Mouse (Mus musculus) kidney, adult 2 months (tissue): ENCODE data around the gene 1700015G11Rik.

Experiments used
- CTCF ChIP-seq: fragments of 200-500 bp; conservative IDR thresholded peaks from 2 replicates; pipeline ENCODE4 v1.5.1; 2011; ENCODE audit warnings: low read depth, mild to moderate bottlenecking, control low read depth, low read length, moderate library complexity, mixed read lengths; ENCODE audit not compliant: insufficient read depth, insufficient read length
- POLR2A ChIP-seq: fragments of 200-500 bp; IDR thresholded peaks from one replicate; pipeline ENCODE4 v1.6.1; 2011; ENCODE audit warnings: low read depth, low read length, control low read depth

GRCm38 (mm10) chr7:51973091-51973490 is 42.4 kb downstream of the 1700015G11Rik start:
- no peak for TF ChIP-seq CTCF
- no peak for TF ChIP-seq POLR2A
